Mouse (Mus musculus) MEL (cell line): Measurements from ENCODE around the gene Fam168b. TPM values are rescaled to one million over a fixed set of nuclear protein-coding genes. Genes with fewer than 3 reads are reported as not detected.

ENCODE experiments used
- DNase-seq: peaks from one replicate; pipeline ENCODE4 v3.0.0; 2011; ENCODE audit warnings: low read depth, low spot score
- H3K27ac ChIP-seq: 2 replicates; pipeline ENCODE4 v1.5.1; 2012; ENCODE audit warnings: low read depth, mild to moderate bottlenecking, control low read depth, low read length, moderate library complexity; ENCODE audit not compliant: control insufficient read depth
- H3K27me3 ChIP-seq, 2 experiments: fragments of 150-350 bp in 1 of 2; sonication (generic) in 1 of 2; 2 replicates each; pipeline ENCODE4 v1.6.1; 2012; ENCODE audit warnings: low read length in 2 of 2, mild to moderate bottlenecking in 2 of 2, improper control_type of control experiment in 1 of 2, moderate library complexity in 1 of 2; ENCODE audit not compliant: insufficient read depth in 2 of 2, control insufficient read depth in 1 of 2
- H3K36me3 ChIP-seq, 2 experiments: 2 replicates each; pipeline ENCODE4 v1.6.1; 2012 to 2014; ENCODE audit warnings: low read length in 2 of 2, improper control_type of control experiment in 1 of 2, inconsistent platforms in 1 of 2, mild to moderate bottlenecking in 1 of 2; ENCODE audit not compliant: insufficient read depth in 2 of 2, control insufficient read depth in 1 of 2
- H3K4me1 ChIP-seq, 2 experiments: fragments of 150-350 bp in 1 of 2; sonication (generic) in 1 of 2; 2 replicates each; pipeline ENCODE4 v1.6.1; 2012; ENCODE audit warnings: low read length in 2 of 2, improper control_type of control experiment in 1 of 2, mild to moderate bottlenecking in 1 of 2; ENCODE audit not compliant: insufficient read depth in 2 of 2, control insufficient read depth in 1 of 2
- H3K4me3 ChIP-seq, 2 experiments: fragments of 150-350 bp in 1 of 2; sonication (generic) in 1 of 2; 2 replicates each; pipeline ENCODE4 v1.5.1; 2012; ENCODE audit warnings: low read depth in 2 of 2, low read length in 2 of 2, mild to moderate bottlenecking in 2 of 2, moderate library complexity in 2 of 2, control low read depth in 1 of 2, improper control_type of control experiment in 1 of 2; ENCODE audit not compliant: control insufficient read depth in 1 of 2, insufficient read depth in 1 of 2
- H3K79me2 ChIP-seq: 2 replicates; pipeline ENCODE4 v1.6.1; 2012; ENCODE audit warnings: mild to moderate bottlenecking, low read length, moderate library complexity; ENCODE audit not compliant: control insufficient read depth, poor library complexity, insufficient read depth
- H3K9ac ChIP-seq: 2 replicates; pipeline ENCODE4 v1.6.1; 2012; ENCODE audit warnings: low read depth, mild to moderate bottlenecking, control low read depth, low read length, moderate library complexity; ENCODE audit not compliant: control insufficient read depth, poor library complexity, severe bottlenecking
- H3K9me3 ChIP-seq: fragments of 150-350 bp; sonication (generic); replicated peaks from 2 replicates; pipeline ENCODE4 v1.6.1; 2012; ENCODE audit warnings: mild to moderate bottlenecking, low read length, improper control_type of control experiment, moderate library complexity; ENCODE audit not compliant: insufficient read depth
- CHD1 ChIP-seq: IDR thresholded peaks from 2 replicates; pipeline ENCODE4 v1.6.1; 2012; ENCODE audit warnings: low read depth, mild to moderate bottlenecking, inconsistent platforms, low read length, improper control_type of control experiment
- CHD2 ChIP-seq: IDR thresholded peaks from 2 replicates; pipeline ENCODE4 v1.6.1; 2011; ENCODE audit warnings: low read length, improper control_type of control experiment
- E2F4 ChIP-seq: IDR thresholded peaks from 2 replicates; pipeline ENCODE4 v1.6.1; 2011; ENCODE audit warnings: low read depth, low read length, improper control_type of control experiment, borderline replicate concordance
- ELF1 ChIP-seq: IDR thresholded peaks from 2 replicates; pipeline ENCODE4 v1.6.1; 2014; ENCODE audit warnings: low read depth, mild to moderate bottlenecking, inconsistent platforms, low read length, improper control_type of control experiment, moderate library complexity
- EP300 ChIP-seq, 2 experiments: IDR thresholded peaks; 2 replicates each; pipeline ENCODE4 v1.6.1; 2011; ENCODE audit warnings: improper control_type of control experiment in 2 of 2, low read length in 2 of 2, low read depth in 1 of 2, mild to moderate bottlenecking in 1 of 2
- HCFC1 ChIP-seq: IDR thresholded peaks from 2 replicates; pipeline ENCODE4 v1.6.1; 2012; ENCODE audit warnings: low read depth, mild to moderate bottlenecking, inconsistent platforms, low read length, improper control_type of control experiment, moderate library complexity
- KAT2A ChIP-seq: conservative IDR thresholded peaks from 2 replicates; pipeline ENCODE4 v1.6.1; 2012; ENCODE audit warnings: low read depth, low read length, improper control_type of control experiment, inconsistent platforms
- MAX ChIP-seq: IDR thresholded peaks from 2 replicates; pipeline ENCODE4 v1.6.1; 2011; ENCODE audit warnings: low read length, improper control_type of control experiment
- MAZ ChIP-seq: IDR thresholded peaks from 2 replicates; pipeline ENCODE4 v1.6.1; 2012; ENCODE audit warnings: low read depth, mild to moderate bottlenecking, inconsistent platforms, low read length, improper control_type of control experiment
- MYC ChIP-seq: IDR thresholded peaks from 2 replicates; pipeline ENCODE4 v1.6.1; 2011; ENCODE audit warnings: low read depth, mild to moderate bottlenecking, low read length, improper control_type of control experiment, moderate library complexity
- NELFE ChIP-seq: IDR thresholded peaks from 2 replicates; pipeline ENCODE4 v1.6.1; 2011; ENCODE audit warnings: low read depth, low read length, improper control_type of control experiment
- POLR2A ChIP-seq, 2 experiments: IDR thresholded peaks; 2 replicates each; pipeline ENCODE4 v1.6.1; 2011 to 2012; ENCODE audit warnings: low read length in 2 of 2, mild to moderate bottlenecking in 2 of 2, control low read depth in 1 of 2, improper control_type of control experiment in 1 of 2, low read depth in 1 of 2, moderate library complexity in 1 of 2; ENCODE audit not compliant: control insufficient read depth in 1 of 2, insufficient read depth in 1 of 2, poor library complexity in 1 of 2
- POLR2AphosphoS2 ChIP-seq: IDR thresholded peaks from 2 replicates; pipeline ENCODE4 v1.6.1; 2011; ENCODE audit warnings: low read length, improper control_type of control experiment
- POLR2AphosphoS5 ChIP-seq: IDR thresholded peaks from 2 replicates; pipeline ENCODE4 v1.6.1; 2012; ENCODE audit warnings: low read depth, borderline replicate concordance, mild to moderate bottlenecking, inconsistent platforms, low read length, moderate library complexity, mixed read lengths
- TAL1 ChIP-seq: IDR thresholded peaks from 2 replicates; pipeline ENCODE4 v1.6.1; 2012; ENCODE audit warnings: mild to moderate bottlenecking, inconsistent platforms, low read length, moderate library complexity, mixed read lengths
- TCF12 ChIP-seq: IDR thresholded peaks from 2 replicates; pipeline ENCODE4 v1.6.1; 2014; ENCODE audit warnings: low read depth, mild to moderate bottlenecking, inconsistent platforms, low read length, improper control_type of control experiment, moderate library complexity
- UBTF ChIP-seq: IDR thresholded peaks from 2 replicates; pipeline ENCODE4 v1.6.1; 2012; ENCODE audit warnings: low read depth, mild to moderate bottlenecking, inconsistent platforms, low read length, improper control_type of control experiment, moderate library complexity, borderline replicate concordance; ENCODE audit not compliant: insufficient read depth
- ZMIZ1 ChIP-seq: IDR thresholded peaks from 2 replicates; pipeline ENCODE4 v1.6.1; 2012; ENCODE audit warnings: low read depth, mild to moderate bottlenecking, inconsistent platforms, low read length, improper control_type of control experiment, moderate library complexity
- ZNF384 ChIP-seq: IDR thresholded peaks from 2 replicates; pipeline ENCODE4 v1.6.1; 2012; ENCODE audit warnings: low read depth, mild to moderate bottlenecking, inconsistent platforms, low read length, improper control_type of control experiment
- polyA plus RNA-seq, 2 experiments: library from polyadenylated mRNA; stranded (reverse) in 1 of 2; unstranded in 1 of 2; fragments of >175 nt in 1 of 2; fragments of >200 nt in 1 of 2; gene quantifications; 2 replicates each; pipeline versions ENCODE4 v1.2.1 to v1.2.4; 2012; ENCODE audit warnings: low replicate concordance in 2 of 2, low read depth in 1 of 2; ENCODE audit not compliant: insufficient read length in 2 of 2, insufficient read depth in 1 of 2, missing spikeins in 1 of 2
- total RNA-seq: library from RNA; depleted of rRNA; stranded (reverse); fragments of 300-350 nt; gene quantifications from 2 replicates; pipeline ENCODE4 v1.2.3, GENCODE M21; 2012

Fam168b gene
- total and polyA plus RNA-seq, 3 experiments, result 78.9 to 136 (median 97.4) TPM

- Histone ChIP-seq H3K4me3 (no peak overlapping the region), H3K9ac (no peak overlapping the region), H3K36me3 (peaks cover 0 to 31% of the 10 kb centered on the region in 2 experiments; a peak in 2 of 4 replicates), H3K4me1 (no peaks in the 10 kb centered on the region), H3K9me3 (no peaks in the 10 kb centered on the region), H3K27ac (no peak overlapping the region), H3K27me3 (no peaks in the 10 kb centered on the region), H3K79me2 (peaks cover 12% of the 10 kb centered on the region)
- DNase-seq, result no peak
- TF ChIP-seq POLR2AphosphoS2 (no peak), NELFE (no peak), KAT2A (no peak), E2F4 (no peak), ZMIZ1 (no peak), CHD1 (no peak), ZNF384 (no peak), POLR2AphosphoS5 (no peak), UBTF (no peak)
Measured at GRCm38 (mm10) chr1:34822746-34823145, 20.1 kb downstream of the Fam168b start.

GRCm38 (mm10) chr1:34822003-34822402, 20.9 kb downstream of the Fam168b start:
- DNase-seq, result no peak
- Histone ChIP-seq H3K9me3 (no peaks in the 10 kb centered on the region), H3K4me1 (no peaks in the 10 kb centered on the region), H3K4me3 (no peak overlapping the region), H3K36me3 (peaks cover 0 to 30% of the 10 kb centered on the region in 2 experiments; a peak in 2 of 4 replicates), H3K9ac (no peak overlapping the region), H3K27ac (no peak overlapping the region), H3K79me2 (peaks cover 10% of the 10 kb centered on the region), H3K27me3 (no peaks in the 10 kb centered on the region)
- no peak for TF ChIP-seq ZNF384
- TF ChIP-seq MAX, result no peak
- TF ChIP-seq MAZ, result no peak
- TF ChIP-seq POLR2A (IDR thresholded peaks at IDR 0.05; ENCODE audit: control insufficient read depth in 1 of 2, insufficient read depth in 1 of 2, low read depth in 1 of 2, low read length in 2 of 2, poor library complexity in 1 of 2), result no peak

GRCm38 (mm10) chr1:34821411-34821810, 21.5 kb downstream of the Fam168b start:
- Histone ChIP-seq H3K4me1 (no peaks in the 10 kb centered on the region), H3K27me3 (no peaks in the 10 kb centered on the region), H3K9me3 (no peaks in the 10 kb centered on the region), H3K9ac (no peak overlapping the region), H3K79me2 (peaks cover 8% of the 10 kb centered on the region), H3K4me3 (no peak overlapping the region), H3K27ac (no peak overlapping the region)
- no peak for DNase-seq
- TF ChIP-seq TCF12 (no peak), ELF1 (no peak), CHD2 (no peak), HCFC1 (no peak), MYC (no peak), EP300 (IDR thresholded peaks at IDR 0.05; ENCODE audit: low read depth in 1 of 2, low read length in 2 of 2) (no peak), ZMIZ1 (no peak), TAL1 (no peak), POLR2AphosphoS2 (no peak)
- TF ChIP-seq, all 39 proteins: peak for 0
- H3K36me3 ChIP-seq, result peaks cover 0 to 26% of the 10 kb centered on the region in 2 experiments; a peak in 2 of 4 replicates
